8 mouse cellular contexts compared by ENCODE assay signal in the genomic region with DNA sequence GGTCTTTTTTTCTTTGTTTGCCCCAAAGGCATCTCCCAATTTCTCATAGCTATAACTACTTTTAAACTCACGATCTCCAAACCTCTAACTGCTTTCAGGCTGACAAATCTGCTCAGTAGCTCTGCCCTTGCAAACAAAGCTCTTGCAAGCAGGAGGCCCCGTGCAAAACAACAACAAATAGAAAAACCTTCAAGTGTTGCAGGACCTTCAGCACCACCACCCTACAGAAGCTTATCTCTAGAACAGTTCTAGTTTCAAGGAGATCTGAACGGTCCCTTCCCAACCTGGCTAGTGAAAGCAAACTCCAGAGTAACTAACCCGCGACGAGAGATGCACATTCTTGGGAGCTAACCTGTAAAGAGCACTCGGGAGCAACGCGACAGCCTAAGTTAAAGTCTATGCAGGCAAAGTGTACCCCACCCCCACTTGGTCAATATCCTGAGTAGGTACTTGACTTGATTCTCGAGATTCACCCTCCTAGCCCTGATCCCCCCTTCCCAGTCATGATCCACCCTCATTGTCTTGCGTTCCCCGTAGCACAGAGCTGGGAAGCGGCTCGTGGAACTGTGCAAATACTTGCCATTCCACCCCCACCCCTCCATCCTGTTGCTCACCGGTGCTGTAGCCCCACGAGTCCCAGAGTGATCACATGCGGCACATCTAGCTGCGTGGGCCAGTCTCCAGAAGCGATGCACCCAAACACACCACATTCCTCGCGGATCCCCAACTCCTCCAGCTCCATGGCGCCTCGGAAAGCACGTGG. TPM values are rescaled to one million over a fixed set of nuclear protein-coding genes. Genes with fewer than 3 reads are reported as not detected.
DNase-seq lines count a peak whose midpoint lies in the region; ATAC-seq and TF ChIP-seq lines count a peak whose summit lies in the region.

No protein-coding gene starts in this region.

- H3K27me3 ChIP-seq in forebrain, embryonic 16.5 days (replicated peaks; ENCODE audit: control insufficient read depth, insufficient read depth, low read length), result no peaks in the 10 kb centered on the region
- no peaks in the 10 kb centered on the region for H3K27me3 ChIP-seq in liver, embryonic 16.5 days (ENCODE audit: control insufficient read depth, insufficient read depth, low read depth, low read length)
- H3K27me3 ChIP-seq in stomach, embryonic 15.5 days (replicated peaks), result no peaks in the 10 kb centered on the region

- no peak for TF ChIP-seq POLR2A in bone marrow, adult 2 months (IDR thresholded peaks at IDR 0.05; ENCODE audit: borderline replicate concordance, control insufficient read depth, low read depth, low read length)

- DNase-seq in left cerebral cortex, adult 2 months (ENCODE audit: extremely low spot score in 1 of 2, low spot score in 2 of 2), result peak in 1 of 2 experiments; percentile 25
- no peak for DNase-seq in left cerebral cortex, postnatal 14 days (ENCODE audit: low spot score in 2 of 2)
- no peak for DNase-seq in left cerebral cortex, adult 11 months (ENCODE audit: low spot score)
- no peak for DNase-seq in thymus, postnatal 25 days

- H3K27ac ChIP-seq in left cerebral cortex, adult 2 months, result peak overlapping the region; percentile 86
- peak overlapping the region; percentile 3 for H3K27ac ChIP-seq in bone marrow, adult 2 months (ENCODE audit: control insufficient read depth, insufficient read depth, low read depth, low read length, poor library complexity)
- peak overlapping the region; percentile 55 for H3K27ac ChIP-seq in forebrain, embryonic 16.5 days (ENCODE audit: low read length)
- H3K27ac ChIP-seq in liver, embryonic 16.5 days (ENCODE audit: low read length), result peak overlapping the region; percentile 80
- H3K27ac ChIP-seq in stomach, embryonic 15.5 days, result peak overlapping the region; percentile 81

- H3K9ac ChIP-seq in forebrain, embryonic 16.5 days (replicated peaks; ENCODE audit: low read depth, low read length), result peak overlapping the region; percentile 59
- peak overlapping the region; percentile 75 for H3K9ac ChIP-seq in liver, embryonic 16.5 days (ENCODE audit: low read depth, low read length)
- H3K9ac ChIP-seq in stomach, embryonic 15.5 days, result peak overlapping the region; percentile 45; the same call in 1 of the 2 replicates

- H3K4me3 ChIP-seq in left cerebral cortex, adult 2 months, result peak overlapping the region; percentile 76
- peak overlapping the region; percentile 69 for H3K4me3 ChIP-seq in bone marrow, adult 2 months (replicated peaks; ENCODE audit: control insufficient read depth, low read depth, low read length)
- H3K4me3 ChIP-seq in forebrain, embryonic 16.5 days (replicated peaks; ENCODE audit: low read length), result peak overlapping the region; percentile 85
- peak overlapping the region; percentile 81 for H3K4me3 ChIP-seq in liver, embryonic 16.5 days (ENCODE audit: low read depth, low read length)
- peak overlapping the region; percentile 69 for H3K4me3 ChIP-seq in stomach, embryonic 15.5 days (replicated peaks)

- no peaks in the 10 kb centered on the region for H3K36me3 ChIP-seq in forebrain, embryonic 16.5 days (ENCODE audit: control insufficient read depth, insufficient read depth)
- H3K36me3 ChIP-seq in liver, embryonic 16.5 days (ENCODE audit: control insufficient read depth, insufficient read depth), result no peaks in the 10 kb centered on the region; the same call in 1 of the 2 replicates
- peaks cover 5% of the 10 kb centered on the region; the same call in 1 of the 2 replicates for H3K36me3 ChIP-seq in stomach, embryonic 15.5 days

- H3K4me1 ChIP-seq in bone marrow, adult 2 months (ENCODE audit: control insufficient read depth, insufficient read depth, low read length), result no peaks in the 10 kb centered on the region; the same call in 1 of the 2 replicates
- H3K4me1 ChIP-seq in forebrain, embryonic 16.5 days (replicated peaks; ENCODE audit: control insufficient read depth, insufficient read depth, low read length), result peaks cover 19% of the 10 kb centered on the region
- H3K4me1 ChIP-seq in liver, embryonic 16.5 days (ENCODE audit: control insufficient read depth, low read depth, low read length), result peaks cover 33% of the 10 kb centered on the region
- H3K4me1 ChIP-seq in stomach, embryonic 15.5 days, result peaks cover 8% of the 10 kb centered on the region

- intact Hi-C loops in left cerebral cortex, adult 2 months (cut with DNase I), result loop anchor here (1.0 kb wide), 1 partner anchor 45 kb away; a partner anchor contains a TSS
- intact Hi-C loops in left cerebral cortex, postnatal 14 days (cut with DNase I), result loop anchor here (2.0 kb wide), 1 partner anchor 46 kb away; a partner anchor contains a TSS

- 0% methylated on average over 24 of the region's 24 CpGs for WGBS in bone marrow, adult 2 months
- WGBS in forebrain, embryonic 16.5 days, result 0% methylated on average over 24 of the region's 24 CpGs
- WGBS in liver, embryonic 16.5 days (ENCODE audit: insufficient replicate concordance), result under 1% methylated on average over 24 of the region's 24 CpGs
- WGBS in stomach, embryonic 15.5 days, result under 1% methylated on average over 24 of the region's 24 CpGs

- TF ChIP-seq CTCF in left cerebral cortex, adult 2 months (IDR thresholded peaks at IDR 0.05), result no peak
- no peak for TF ChIP-seq CTCF in bone marrow, adult 2 months (IDR thresholded peaks at IDR 0.05; ENCODE audit: control insufficient read depth, insufficient read depth, low read length)

- peak overlapping the region; percentile 90 for H3K4me2 ChIP-seq in forebrain, embryonic 16.5 days (ENCODE audit: low read length)
- peak overlapping the region; percentile 94 for H3K4me2 ChIP-seq in liver, embryonic 16.5 days (ENCODE audit: low read depth, low read length)
- peak overlapping the region; percentile 72 for H3K4me2 ChIP-seq in stomach, embryonic 15.5 days

- ATAC-seq in forebrain, embryonic 16.5 days, result no peak
- no peak for ATAC-seq in liver, embryonic 16.5 days (ENCODE audit: low read depth)
- no peak for ATAC-seq in stomach, embryonic 15.5 days (ENCODE audit: insufficient read depth, low FRiP score, low read depth)

- no peaks in the 10 kb centered on the region for H3K9me3 ChIP-seq in forebrain, embryonic 16.5 days (ENCODE audit: control insufficient read depth, low read length)
- no peaks in the 10 kb centered on the region for H3K9me3 ChIP-seq in liver, embryonic 16.5 days (replicated peaks; ENCODE audit: control insufficient read depth, low read length)
- no peaks in the 10 kb centered on the region for H3K9me3 ChIP-seq in stomach, embryonic 15.5 days

RNA-seq across cellular contexts. Expression of a gene that starts 0.6 kb away (rescaled TPM):
- total RNA-seq in left cerebral cortex, adult 2 months (2021), result 10 to 100 TPM; 82.0 to 93.4 TPM
- 10 to 100 TPM; 95.7 to 95.9 TPM for total RNA-seq in left cerebral cortex, postnatal 14 days (2021)
- 76.6 and 84.6 TPM in 2 replicates for polyA plus RNA-seq in bone marrow, adult 2 months (2011; ENCODE audit: insufficient read depth, insufficient read length, low replicate concordance, missing spikeins)
- 213 and 233 TPM in 2 replicates for polyA plus RNA-seq in forebrain, embryonic 16.5 days (2015; fragmentation: Nextera tagmentation; extraction: Ambion mirVana)
- polyA plus RNA-seq in liver, embryonic 16.5 days (2015; fragmentation: Nextera tagmentation; extraction: Ambion mirVana), result 139 and 155 TPM in 2 replicates
- 220 and 231 TPM in 2 replicates for polyA plus RNA-seq in stomach, embryonic 15.5 days (2015; fragmentation: Nextera tagmentation; extraction: Ambion mirVana)

RNA-seq across cellular contexts. Expression of a gene that starts 0.9 kb away (rescaled TPM):
- total RNA-seq in left cerebral cortex, adult 2 months (2021), result 10 to 100 TPM; 16.6 to 18.9 TPM
- 10 to 100 TPM; 20.1 to 20.4 TPM for total RNA-seq in left cerebral cortex, postnatal 14 days (2021)
- 11.0 and 17.2 TPM in 2 replicates for polyA plus RNA-seq in bone marrow, adult 2 months (2011; ENCODE audit: insufficient read depth, insufficient read length, low replicate concordance, missing spikeins)
- polyA plus RNA-seq in forebrain, embryonic 16.5 days (2015; fragmentation: Nextera tagmentation; extraction: Ambion mirVana), result 15.5 and 17.1 TPM in 2 replicates
- polyA plus RNA-seq in liver, embryonic 16.5 days (2015; fragmentation: Nextera tagmentation; extraction: Ambion mirVana), result 18.0 and 20.1 TPM in 2 replicates
- polyA plus RNA-seq in stomach, embryonic 15.5 days (2015; fragmentation: Nextera tagmentation; extraction: Ambion mirVana), result 27.0 and 27.6 TPM in 2 replicates

RNA-seq across cellular contexts. Expression of a gene that starts 24.0 kb away (rescaled TPM):
- total RNA-seq in left cerebral cortex, adult 2 months (2021), result 100 to 1,000 TPM in 1 of 2 experiments, 10 to 100 TPM in 1; 95.1 to 104 TPM
- total RNA-seq in left cerebral cortex, postnatal 14 days (2021), result 100 to 1,000 TPM; 111 to 116 TPM
- polyA plus RNA-seq in bone marrow, adult 2 months (2011; ENCODE audit: insufficient read depth, insufficient read length, low replicate concordance, missing spikeins), result 66.7 and 73.8 TPM in 2 replicates
- polyA plus RNA-seq in forebrain, embryonic 16.5 days (2015; fragmentation: Nextera tagmentation; extraction: Ambion mirVana), result 87.7 and 90.1 TPM in 2 replicates
- polyA plus RNA-seq in liver, embryonic 16.5 days (2015; fragmentation: Nextera tagmentation; extraction: Ambion mirVana), result 43.9 and 44.3 TPM in 2 replicates
- polyA plus RNA-seq in stomach, embryonic 15.5 days (2015; fragmentation: Nextera tagmentation; extraction: Ambion mirVana), result 89.4 and 94.1 TPM in 2 replicates

RNA-seq across cellular contexts. Expression of a gene that starts 45.2 kb away (rescaled TPM):
- 10 to 100 TPM; 23.1 to 23.5 TPM for total RNA-seq in left cerebral cortex, adult 2 months (2021)
- 10 to 100 TPM; 19.6 to 20.2 TPM for total RNA-seq in left cerebral cortex, postnatal 14 days (2021)
- polyA plus RNA-seq in bone marrow, adult 2 months (2011; ENCODE audit: insufficient read depth, insufficient read length, low replicate concordance, missing spikeins), result 11.6 and 16.5 TPM in 2 replicates
- 25.7 and 28.1 TPM in 2 replicates for polyA plus RNA-seq in forebrain, embryonic 16.5 days (2015; fragmentation: Nextera tagmentation; extraction: Ambion mirVana)
- 5.8 and 6.1 TPM in 2 replicates for polyA plus RNA-seq in liver, embryonic 16.5 days (2015; fragmentation: Nextera tagmentation; extraction: Ambion mirVana)
- polyA plus RNA-seq in stomach, embryonic 15.5 days (2015; fragmentation: Nextera tagmentation; extraction: Ambion mirVana), result 14.5 and 16.7 TPM in 2 replicates

RNA-seq across cellular contexts. Expression of a gene that starts 53.3 kb away (rescaled TPM):
- total RNA-seq in left cerebral cortex, adult 2 months (2021), result not detected
- total RNA-seq in left cerebral cortex, postnatal 14 days (2021), result not detected
- polyA plus RNA-seq in bone marrow, adult 2 months (2011; ENCODE audit: insufficient read depth, insufficient read length, low replicate concordance, missing spikeins), result 1.9 TPM in 1 of 2 replicates, not detected in the other
- polyA plus RNA-seq in forebrain, embryonic 16.5 days (2015; fragmentation: Nextera tagmentation; extraction: Ambion mirVana), result not detected in 2 replicates
- 0.18 and 0.19 TPM in 2 replicates for polyA plus RNA-seq in liver, embryonic 16.5 days (2015; fragmentation: Nextera tagmentation; extraction: Ambion mirVana)
- 0.54 TPM in 1 of 2 replicates, not detected in the other for polyA plus RNA-seq in stomach, embryonic 15.5 days (2015; fragmentation: Nextera tagmentation; extraction: Ambion mirVana)

Comparison
In these comparisons a context has a peak if more than half of its experiments do, and no peak if none do; other contexts are left out.
1. H3K27ac ChIP-seq: peak in every context shown above with its lines; median percentile 86 in left cerebral cortex, adult 2 months; 81 in stomach, embryonic 15.5 days; 80 in liver, embryonic 16.5 days; 55 in forebrain, embryonic 16.5 days; 3 in bone marrow, adult 2 months.